Mouse (Mus musculus): ENCODE results near the gene Amigo1.

Gene Amigo1

DNA sequence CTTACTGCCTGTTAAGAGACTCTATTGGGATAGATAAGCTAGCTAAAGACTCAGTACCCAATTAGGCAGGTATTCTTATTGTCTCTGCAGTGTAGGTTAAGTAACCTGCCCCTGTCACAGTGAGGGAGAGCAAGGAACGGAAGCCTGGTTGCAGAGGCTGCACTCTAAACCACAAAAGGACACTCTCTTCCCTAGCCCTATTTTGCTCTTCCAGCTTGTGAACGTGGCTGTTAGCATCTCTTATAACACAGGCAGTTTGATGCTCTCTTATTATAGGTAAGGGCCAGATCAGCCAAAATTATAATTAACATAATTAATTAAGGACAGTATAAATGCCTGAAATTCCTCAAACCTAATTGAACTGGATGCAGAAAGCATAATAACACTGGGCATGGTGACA is 5.6 kb upstream of the Amigo1 start:
- DNase-seq (ENCODE audit: extremely low spot score), result no peak

DNA sequence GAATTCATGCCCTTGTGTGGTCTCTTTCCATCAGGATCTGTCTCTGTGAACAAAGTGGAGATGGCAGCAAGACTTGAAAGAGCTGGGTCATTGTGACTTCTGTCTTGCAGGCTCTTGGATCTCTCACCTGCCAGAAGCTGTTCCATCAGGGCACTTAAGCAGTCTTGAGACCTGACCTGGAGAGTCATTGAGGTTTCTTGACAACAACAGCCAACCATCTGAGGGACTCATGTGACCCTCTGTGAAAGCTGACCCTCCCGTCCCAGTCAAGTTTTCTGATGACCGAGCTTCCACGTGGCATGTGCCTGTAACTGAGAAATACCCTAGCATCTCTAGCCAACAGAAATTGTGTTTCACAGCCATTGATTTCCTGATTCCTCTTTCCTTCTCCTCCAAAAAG is 1.4 kb upstream of the Amigo1 start:
- DNase-seq (ENCODE audit: extremely low spot score), result no peak

DNA sequence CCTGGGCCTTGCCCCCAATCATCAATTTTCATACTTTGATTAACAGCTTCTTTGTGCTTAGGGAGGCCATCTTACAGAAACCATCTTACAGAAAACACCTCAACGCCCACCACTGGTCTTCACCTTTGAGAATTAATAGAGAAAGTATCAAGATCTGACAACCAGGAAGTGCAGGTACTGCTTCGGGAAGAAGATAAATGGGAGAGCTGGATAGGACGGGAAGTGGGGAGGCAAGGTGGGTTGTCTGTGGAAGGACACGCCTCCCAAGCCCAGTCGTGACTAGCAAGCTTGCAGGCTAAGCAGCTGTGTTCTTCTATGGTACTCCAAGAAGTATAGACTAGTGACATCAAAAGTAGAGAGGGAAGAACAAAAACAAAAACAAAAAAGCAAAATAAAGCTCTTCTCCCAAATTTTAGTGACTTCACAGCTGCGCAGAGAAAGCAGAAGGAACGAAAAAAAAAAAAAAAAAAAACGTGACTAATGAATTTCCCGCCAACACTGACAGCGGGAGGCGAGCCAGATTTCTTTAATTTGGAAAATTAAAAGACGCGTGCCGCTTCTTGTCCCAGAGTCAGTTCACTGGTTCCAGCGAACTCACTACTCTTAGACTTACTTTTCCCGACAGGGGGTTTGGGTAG is 556 bp upstream of the Amigo1 start:
- DNase-seq (ENCODE audit: extremely low spot score), result no peak

DNA sequence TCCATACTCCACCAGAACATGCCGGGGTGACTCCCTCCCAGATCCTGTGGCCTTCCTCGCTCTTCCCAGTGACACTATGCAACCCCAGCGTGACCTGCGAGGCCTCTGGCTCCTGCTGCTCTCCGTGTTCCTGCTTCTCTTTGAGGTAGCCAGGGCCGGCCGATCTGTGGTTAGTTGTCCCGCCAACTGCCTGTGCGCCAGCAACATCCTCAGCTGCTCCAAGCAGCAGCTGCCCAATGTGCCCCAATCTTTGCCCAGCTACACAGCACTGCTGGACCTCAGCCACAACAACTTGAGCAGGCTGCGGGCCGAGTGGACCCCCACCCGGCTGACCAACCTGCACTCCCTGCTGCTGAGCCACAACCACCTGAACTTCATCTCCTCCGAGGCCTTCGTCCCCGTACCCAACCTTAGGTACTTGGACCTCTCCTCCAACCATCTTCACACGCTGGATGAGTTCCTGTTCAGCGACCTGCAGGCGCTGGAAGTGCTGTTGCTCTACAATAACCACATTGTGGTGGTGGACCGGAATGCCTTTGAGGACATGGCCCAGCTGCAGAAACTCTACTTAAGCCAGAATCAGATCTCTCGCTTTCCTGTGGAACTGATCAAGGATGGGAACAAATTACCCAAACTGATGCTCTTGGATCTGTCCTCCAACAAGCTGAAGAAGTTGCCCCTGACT is 1.1 kb downstream of the Amigo1 start:
- no peak for DNase-seq (ENCODE audit: extremely low spot score)

DNA sequence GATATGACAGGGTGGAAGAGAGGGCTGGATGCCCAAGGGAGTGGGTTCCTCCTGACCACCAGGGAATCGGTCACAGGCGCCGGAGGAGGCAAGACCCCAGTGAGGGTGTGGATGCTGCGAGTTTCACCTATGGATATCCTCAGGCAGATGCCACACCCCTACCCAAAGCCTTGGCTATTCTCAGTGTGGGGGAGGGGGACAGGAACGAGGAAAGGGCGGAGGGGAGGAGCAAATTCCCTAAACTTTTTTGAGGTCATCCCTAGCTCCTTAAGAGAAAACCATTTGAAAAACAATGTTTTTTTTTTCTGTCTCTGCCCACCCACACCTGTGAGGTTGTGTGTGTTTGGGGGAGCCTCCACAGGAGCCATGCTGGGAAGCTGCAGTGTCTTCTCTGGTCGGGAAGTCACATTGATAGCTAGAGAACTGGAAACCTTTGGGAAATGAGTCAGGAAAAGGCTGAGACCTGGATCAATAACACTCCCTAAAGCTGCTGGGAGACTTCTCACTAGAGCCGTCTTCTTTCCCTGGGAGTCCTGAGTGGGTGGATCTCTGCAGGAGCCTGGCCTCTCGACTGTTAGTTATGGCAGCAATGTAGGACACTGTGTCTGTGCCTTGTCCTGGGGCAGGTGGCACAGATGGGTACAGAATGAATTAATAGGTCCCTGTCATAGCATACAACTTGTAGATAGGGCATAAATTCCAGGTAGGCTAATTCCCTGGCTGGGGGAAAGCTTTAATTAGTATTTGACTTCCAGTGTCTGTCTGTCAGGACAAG is 2.8 kb downstream of the Amigo1 start:
- DNase-seq (ENCODE audit: extremely low spot score), result no peak

DNA sequence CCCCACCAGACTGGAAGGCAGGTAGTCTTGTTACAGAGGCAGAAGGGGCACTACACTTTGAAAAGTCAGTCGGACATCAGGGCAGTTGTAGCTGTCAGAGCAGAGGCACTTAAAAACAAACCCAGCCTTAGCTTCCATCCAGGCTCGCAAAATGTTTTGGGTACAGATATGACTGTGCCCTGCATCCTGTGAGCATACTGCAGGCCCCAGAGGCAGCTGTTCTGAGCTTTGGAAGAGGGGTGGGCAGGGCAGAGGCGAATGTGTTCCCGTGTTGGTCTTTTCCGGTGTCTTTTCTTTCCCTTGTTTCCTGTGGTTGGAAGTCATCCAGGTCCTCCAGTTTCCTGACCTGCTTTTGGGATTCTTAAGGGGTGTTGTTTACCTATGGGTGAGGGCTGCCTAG is 3.8 kb downstream of the Amigo1 start:
- DNase-seq (ENCODE audit: extremely low spot score), result no peak

DNA sequence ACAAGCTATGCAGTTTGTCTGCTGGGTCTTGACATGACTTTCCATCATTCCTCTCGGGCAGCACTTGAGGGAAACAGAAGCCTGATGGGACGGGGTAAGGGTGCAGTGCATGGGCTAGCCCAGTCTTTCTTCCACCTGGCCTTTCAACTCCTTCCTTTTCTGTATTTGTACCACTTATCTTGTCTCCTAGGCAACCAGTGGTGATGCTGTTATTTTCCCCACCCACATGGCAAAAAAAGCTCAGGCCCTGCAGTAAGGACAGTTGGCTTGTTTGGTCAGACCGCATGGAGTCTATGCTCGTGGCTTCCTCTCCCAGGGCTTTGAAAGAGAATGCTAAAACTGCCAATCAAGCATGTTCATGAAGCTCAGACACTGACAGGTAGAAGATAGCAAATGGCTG is 7.6 kb downstream of the Amigo1 start:
- no peak for DNase-seq (ENCODE audit: extremely low spot score)

DNA sequence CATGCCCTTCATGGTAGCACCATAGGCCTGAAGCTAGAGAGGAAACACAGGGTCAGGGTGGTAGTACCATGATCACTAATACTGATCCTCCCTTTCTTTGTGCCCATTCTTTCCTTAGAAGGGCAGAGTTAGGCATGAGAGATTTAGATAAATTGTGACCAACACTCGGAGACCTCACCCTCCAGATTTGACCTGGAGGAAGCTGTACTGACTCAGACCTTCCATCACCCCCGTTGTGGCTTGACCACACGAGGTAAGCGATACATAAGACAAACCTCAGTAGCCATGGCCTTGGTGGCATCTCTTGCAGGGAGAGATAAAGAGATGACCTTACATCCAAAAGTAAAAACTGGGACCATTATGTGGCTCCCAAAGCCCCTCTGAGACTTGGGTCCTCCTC is 9.2 kb downstream of the Amigo1 start:
- no peak for DNase-seq (ENCODE audit: extremely low spot score)

DNA sequence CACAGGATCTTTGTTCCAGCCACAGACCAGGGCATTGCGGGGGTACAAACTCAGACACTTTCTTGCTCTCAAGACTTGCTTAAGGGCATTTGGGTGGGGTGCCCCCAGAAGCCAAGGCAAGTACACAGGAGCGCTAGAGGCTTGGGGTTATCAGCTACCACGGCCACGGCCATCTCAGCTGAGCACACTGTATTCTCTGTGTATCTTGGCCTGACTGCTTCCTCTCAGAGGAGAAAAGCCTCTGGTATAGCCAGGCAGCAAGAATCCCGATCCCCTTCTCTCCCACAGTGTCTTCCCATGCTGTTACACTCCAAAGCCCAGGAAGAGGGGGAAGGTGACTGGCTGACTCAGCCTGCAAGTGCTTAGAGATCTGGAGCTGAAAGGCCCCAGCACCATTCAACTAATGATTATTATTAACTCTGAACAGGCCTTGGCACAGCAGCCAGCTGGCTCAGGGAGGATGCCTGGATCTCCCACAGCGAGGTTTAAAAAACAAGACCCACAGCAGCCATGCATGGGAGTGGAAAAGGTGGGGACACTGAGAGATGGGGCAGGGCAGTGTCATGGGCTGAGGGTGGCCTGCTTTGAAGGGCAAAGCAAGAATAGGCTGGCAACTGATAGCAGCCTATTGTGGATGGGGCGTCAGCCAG is 9.9 kb downstream of the Amigo1 start:
- no peak for DNase-seq (ENCODE audit: extremely low spot score)

DNA sequence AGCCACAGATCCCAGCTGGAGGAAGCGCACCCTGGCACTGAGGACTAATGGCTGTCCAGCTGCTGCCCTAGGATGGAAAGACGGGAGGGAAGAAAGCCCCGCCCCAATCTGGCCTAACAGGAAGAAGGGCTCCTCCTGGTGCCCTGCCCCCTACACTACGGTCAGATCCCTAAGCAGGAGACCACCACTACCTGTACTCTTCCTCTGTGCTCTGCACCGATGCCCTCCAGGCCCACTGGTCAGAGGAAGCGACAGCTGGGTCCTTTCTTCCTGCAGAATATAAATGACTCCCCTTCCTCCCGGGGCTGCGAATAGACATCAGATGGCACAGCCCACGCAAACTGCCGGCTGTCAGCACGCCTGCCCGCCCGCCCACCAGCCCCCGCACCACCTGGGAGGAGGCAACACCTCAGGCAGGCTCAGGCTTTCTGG is 10.9 kb downstream of the Amigo1 start:
- peak; percentile 52 for DNase-seq (ENCODE audit: extremely low spot score)

DNA sequence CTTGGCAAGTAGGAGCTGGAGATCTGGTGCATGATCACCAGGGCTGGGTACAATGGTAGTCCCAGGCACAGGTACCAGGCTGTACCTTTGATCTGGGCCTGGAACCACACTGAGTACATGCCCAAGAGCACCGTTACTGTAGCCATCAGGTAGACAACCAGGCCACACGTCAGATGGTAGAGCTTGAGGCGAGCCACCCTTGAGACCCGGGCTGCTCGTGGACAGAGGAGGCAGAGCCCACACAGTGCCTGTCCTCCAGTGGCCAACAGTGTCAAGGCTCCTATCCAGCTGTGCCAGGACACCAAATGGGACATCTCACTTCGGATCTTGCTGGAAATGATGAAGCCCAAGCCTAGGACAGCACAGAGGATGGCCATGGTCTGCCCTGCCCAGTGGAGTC is 13.1 kb downstream of the Amigo1 start:
- DNase-seq (ENCODE audit: extremely low spot score), result no peak

DNA sequence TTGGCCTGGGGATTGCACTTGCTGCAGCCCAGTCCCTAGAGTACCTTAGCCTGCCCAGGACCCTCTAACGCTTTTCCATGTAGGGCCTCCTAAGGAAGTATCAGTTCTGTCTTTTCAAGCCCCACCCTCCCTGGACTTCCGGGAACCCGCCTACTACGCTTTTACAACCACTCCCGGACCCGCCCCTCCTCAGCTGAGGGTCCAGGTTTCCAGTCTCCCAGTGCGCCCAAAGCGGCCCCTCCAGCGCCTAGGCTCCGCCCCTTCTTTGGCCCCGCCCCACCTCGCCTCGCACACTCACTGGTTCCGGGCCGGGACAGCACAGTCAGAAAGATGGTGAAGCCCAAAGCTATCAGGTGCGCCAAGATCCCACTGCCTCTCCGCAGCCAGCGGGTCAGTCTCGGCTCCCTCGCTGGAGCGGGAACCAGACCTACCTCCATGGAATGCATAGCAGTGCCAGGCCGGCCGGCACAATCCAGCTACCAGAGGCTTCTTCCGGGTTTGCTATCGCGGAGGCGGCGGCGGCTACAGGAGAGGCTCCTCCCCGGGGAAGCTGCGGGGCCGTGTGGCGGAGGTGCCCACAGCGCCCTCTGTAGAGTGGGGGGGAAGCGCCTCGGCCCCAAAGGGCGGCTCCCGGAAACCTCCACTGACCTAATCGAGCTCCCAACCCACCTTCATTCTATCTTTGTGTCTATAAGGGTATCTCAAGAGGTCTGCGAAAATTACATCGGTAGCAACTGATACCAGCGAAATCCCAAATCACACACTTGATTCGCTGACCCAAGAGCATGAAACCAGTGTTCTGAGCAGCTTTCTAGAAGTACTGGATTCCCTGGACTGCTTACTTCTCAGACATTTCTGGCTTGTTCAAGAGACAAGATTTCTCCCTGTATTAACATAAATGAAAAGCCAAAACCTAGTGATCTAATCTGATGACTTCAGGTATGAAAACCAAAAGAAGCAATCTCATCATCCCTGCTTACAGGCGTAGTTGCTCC is 14.5 kb downstream of the Amigo1 start, which contains the start of gene Cyb561d1:
Gene Cyb561d1, minus strand, starts transcription at position 884 of the 995 bp plus-strand sequence.
- peak; percentile 98 for DNase-seq (ENCODE audit: extremely low spot score)

DNA sequence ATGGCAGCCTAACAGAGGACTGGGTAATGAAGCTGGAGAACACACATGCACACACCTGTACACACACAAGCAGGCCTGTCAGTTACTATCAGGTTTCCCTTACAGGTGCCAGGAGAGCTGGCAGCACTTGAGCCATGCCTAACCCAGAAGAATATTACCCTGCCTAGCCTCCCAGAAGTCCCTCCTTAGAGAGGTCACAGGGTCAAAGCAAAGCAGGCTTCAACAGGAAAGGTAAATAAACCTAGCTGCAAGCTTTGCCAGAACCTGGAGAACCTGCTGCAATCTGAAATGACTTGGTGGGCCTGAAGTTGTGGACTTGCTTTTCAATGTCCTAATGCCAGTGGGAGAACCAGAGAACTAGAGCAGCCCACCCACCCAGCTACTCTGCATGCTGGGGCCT is 16.4 kb downstream of the Amigo1 start:
- no peak for DNase-seq (ENCODE audit: extremely low spot score)

DNA sequence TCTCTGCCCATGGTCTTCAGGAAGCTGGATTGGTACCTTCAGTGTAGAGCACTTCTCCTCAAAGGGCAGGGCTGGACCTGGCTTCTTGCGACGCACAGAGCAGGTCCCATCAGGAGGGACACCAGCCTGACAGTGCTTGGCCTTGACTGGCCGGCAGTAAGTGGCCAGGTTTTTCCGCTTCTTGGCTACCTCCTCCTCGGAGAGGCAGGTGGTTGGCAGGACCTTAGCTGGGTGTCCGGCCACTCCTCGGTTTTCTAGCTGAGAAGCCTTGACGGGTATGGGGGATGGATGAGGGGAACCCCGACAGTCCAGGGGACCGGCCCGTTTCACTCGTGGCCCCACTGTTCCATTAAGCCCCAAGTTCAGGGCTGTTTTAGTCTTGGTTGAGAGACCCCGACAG is 17.1 kb downstream of the Amigo1 start:
- DNase-seq (ENCODE audit: extremely low spot score), result no peak

DNA sequence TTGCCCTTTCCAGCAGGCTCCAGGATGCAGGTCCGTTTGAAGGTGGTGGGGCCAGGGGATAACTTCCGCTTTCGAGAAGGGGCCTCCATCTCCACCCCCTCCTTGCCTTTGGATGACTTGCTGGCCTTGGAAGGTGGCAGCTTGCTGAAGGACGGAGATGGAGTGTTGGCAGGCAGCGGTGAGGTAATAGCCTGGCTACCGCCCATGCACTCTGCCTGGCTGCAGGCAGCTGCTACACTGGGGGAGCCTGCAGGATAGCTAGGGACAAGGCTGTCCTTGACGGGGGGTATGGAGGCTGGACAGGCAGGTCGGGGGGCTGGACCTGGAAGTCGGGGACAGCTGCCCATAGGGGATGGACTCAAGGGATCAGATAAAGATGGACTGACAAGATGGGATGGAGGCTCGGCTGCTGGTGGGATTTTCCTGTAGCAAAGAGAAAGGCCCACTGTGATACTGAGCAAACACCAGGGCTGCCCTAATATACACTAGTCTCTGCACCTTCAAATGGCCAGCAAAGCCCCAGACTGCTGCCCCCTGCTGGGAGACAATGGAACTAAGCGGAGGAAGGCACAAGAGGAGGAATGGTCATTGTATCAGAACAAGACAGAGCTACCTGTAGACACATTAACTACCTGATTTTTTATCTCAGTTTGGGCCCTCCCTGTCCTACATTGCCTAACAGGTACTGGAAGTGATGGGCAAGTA is 17.6 kb downstream of the Amigo1 start:
- peak; percentile 81 for DNase-seq (ENCODE audit: extremely low spot score)

DNA sequence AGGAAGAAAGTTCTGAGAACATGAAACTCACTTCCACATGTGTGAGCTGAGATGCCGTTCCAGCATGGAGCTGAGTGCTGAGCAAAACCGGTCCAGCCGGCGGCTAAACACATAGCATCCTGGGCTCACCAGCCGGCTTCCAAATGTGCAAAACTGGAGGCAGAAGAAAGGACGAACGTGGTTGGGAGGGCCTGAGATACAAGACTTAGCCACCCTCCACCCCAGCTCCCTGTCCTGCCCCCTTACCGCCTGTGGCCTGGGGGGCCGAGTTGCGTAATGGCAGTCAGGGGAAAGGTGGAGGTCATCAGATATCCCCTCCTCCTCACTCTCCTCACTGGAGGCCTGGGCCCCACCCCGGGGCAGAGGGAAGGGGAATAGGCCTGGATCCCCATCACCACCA is 18.3 kb downstream of the Amigo1 start:
- no peak for DNase-seq (ENCODE audit: extremely low spot score)

DNA sequence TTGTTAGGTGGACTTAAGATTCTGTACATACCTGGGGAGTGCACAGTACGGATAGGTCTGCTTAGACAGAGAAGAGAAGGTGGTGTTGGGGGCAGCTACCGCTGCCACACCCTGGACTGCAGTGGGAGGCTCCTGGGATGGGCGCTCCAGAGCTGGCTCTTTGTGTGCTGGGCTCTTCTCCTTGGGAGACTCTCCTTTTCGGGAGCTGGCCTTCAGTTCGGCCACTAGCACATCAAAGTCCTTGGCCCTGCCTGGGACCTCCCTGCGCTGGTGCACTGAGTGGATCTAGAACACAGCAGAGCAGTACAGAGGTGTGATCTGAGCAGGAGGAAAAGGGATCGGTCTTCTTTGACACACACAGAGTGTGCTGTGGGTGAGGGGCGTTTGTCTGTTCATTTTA is 19.5 kb downstream of the Amigo1 start:
- no peak for DNase-seq (ENCODE audit: extremely low spot score)

DNA sequence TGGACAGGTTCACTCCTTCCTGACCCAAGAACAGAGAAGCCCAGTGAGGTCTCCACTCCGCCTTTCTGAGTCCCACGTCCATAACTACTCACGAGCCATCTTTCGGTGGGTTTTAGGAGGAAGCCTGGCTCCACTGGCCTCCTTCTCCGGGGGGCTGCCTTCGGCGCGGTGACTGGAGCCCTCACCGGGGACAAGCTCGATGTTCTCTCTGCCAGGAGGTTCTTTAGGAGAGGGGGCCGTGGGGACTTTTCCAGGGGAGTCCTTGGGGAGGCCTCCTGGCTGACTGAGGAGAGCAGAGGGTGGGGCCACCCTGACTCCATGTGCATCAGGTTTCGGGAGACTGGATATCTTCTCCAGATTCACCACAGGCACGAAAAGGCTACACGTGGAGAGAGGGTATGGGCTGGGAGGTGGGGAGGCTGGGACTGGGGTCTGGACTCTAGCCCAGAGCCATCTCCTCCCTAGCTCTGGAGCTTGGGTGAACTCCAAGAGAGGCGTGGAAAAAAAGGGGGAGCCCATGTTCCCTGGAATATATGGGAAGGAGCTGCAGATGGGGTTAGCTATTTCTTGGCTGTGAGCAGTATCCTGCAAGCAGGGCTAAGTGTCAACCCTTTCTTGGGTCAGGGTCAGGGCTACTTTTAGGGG is 20.7 kb downstream of the Amigo1 start:
- no peak for DNase-seq (ENCODE audit: extremely low spot score)

DNA sequence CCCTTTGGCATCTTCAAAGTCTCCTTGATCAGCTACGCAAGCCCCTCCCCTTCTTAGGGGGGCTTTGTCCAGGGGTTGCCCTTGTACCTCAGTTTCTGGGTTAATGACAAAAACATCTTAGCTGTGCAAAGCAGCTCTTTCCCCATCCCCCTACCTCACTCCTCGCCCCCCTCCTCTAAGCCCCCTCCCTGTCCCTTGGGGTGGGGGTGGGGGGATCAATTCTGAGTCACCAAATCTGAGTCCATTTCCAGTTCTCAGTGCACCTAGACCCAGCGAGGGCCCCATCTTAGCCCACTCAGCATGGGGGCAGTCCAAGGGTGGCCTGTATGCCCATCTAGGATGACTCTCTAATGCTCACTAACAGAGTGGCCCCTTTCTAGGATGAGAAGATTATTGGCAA is 22.9 kb downstream of the Amigo1 start:
- no peak for DNase-seq (ENCODE audit: extremely low spot score)

DNA sequence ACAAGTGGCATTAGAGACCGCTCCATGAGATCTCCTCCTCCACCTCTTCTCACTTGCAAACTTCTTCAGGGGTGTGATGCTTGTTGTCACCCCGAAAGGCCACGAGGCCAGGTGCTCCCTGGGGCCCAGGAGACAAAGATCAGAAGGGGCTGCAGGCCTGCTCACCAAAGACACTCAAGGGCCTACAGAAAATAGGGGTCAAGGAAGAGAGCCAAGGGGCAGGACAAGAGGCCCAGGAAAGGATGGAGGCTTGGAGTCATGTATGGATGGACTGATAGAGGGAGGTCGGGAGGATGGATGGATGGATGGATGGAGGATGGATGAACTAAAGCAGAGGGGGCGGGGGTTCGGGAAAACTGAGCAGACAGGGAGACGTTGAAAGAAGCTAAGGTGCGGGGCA is 23.4 kb downstream of the Amigo1 start:
- DNase-seq (ENCODE audit: extremely low spot score), result no peak
